Mouse (Mus musculus) left cerebral cortex, adult 11 months (tissue): ENCODE measurements around the gene Tnfrsf1b.

Source experiments
- DNase-seq: peaks from one replicate; pipeline ENCODE4 v3.0.0; 2022; ENCODE audit warnings: low spot score

Gene Tnfrsf1b

GRCm38 (mm10) chr4:145246173-145247011, at the start of gene Tnfrsf1b:
Gene Tnfrsf1b (minus strand): TSS chr4:145246870.
- DNase-seq: no peak

GRCm38 (mm10) chr4:145295589-145296300, 49.1 kb upstream of the Tnfrsf1b start:
- DNase-seq: peak; percentile 24

GRCm38 (mm10) chr4:145294588-145294987, 47.9 kb upstream of the Tnfrsf1b start:
- no peak for DNase-seq

GRCm38 (mm10) chr4:145286369-145287120, 39.9 kb upstream of the Tnfrsf1b start:
- peak; percentile 50 for DNase-seq

GRCm38 (mm10) chr4:145284675-145285074, 38.0 kb upstream of the Tnfrsf1b start:
- no peak for DNase-seq

- DNase-seq: no peak
These were observed 36.8 kb upstream of the Tnfrsf1b start for GRCm38 (mm10) chr4:145283441-145283840.

- no peak for DNase-seq
These were observed 34.3 kb upstream of the Tnfrsf1b start for GRCm38 (mm10) chr4:145280966-145281365.

GRCm38 (mm10) chr4:145278724-145279370, 32.2 kb upstream of the Tnfrsf1b start:
- no peak for DNase-seq

GRCm38 (mm10) chr4:145278231-145278630, 31.6 kb upstream of the Tnfrsf1b start:
- DNase-seq: no peak

- DNase-seq: no peak
These were observed 29.9 kb upstream of the Tnfrsf1b start for GRCm38 (mm10) chr4:145276368-145277249.

- DNase-seq: no peak
These were observed 28.2 kb upstream of the Tnfrsf1b start for GRCm38 (mm10) chr4:145274887-145275286.

- DNase-seq: no peak
These were observed 27.3 kb upstream of the Tnfrsf1b start for GRCm38 (mm10) chr4:145273923-145274322.

- DNase-seq: no peak
These were observed 26.1 kb upstream of the Tnfrsf1b start for GRCm38 (mm10) chr4:145272763-145273162.

GRCm38 (mm10) chr4:145271634-145272033, 25.0 kb upstream of the Tnfrsf1b start:
- DNase-seq: no peak

GRCm38 (mm10) chr4:145270136-145270535, 23.5 kb upstream of the Tnfrsf1b start:
- no peak for DNase-seq

GRCm38 (mm10) chr4:145267631-145268110, 21.0 kb upstream of the Tnfrsf1b start:
- no peak for DNase-seq

GRCm38 (mm10) chr4:145266505-145266904, 19.8 kb upstream of the Tnfrsf1b start:
- no peak for DNase-seq

- no peak for DNase-seq
These were observed 18.1 kb upstream of the Tnfrsf1b start for GRCm38 (mm10) chr4:145264761-145265160.

GRCm38 (mm10) chr4:145263583-145263982, 16.9 kb upstream of the Tnfrsf1b start:
- DNase-seq: no peak

- DNase-seq: no peak
These were observed 14.1 kb upstream of the Tnfrsf1b start for GRCm38 (mm10) chr4:145260802-145261201.
